Mouse (Mus musculus) monocyte, adult 5-6 weeks (primary cell): ENCODE data around the gene 4930579F01Rik. TPM values are rescaled to one million over a fixed set of nuclear protein-coding genes. Genes with fewer than 3 reads are reported as not detected.

ENCODE experiments used
- ATAC-seq: fragments of 153-309, 156-312 bp; replicated peaks from 2 replicates; pipeline ENCODE4 v1.8.0; 2017; ENCODE audit warnings: mild to moderate bottlenecking; ENCODE audit not compliant: low TSS enrichment, insufficient number of reproducible peaks, severe bottlenecking, poor library complexity, low FRiP score
- total RNA-seq: library from RNA; stranded (forward); fragments of 200-1000, 200-491, 200-594 nt; gene quantifications from 3 replicates; pipeline ENCODE4 v1.2.3, GENCODE M21; 2017

Gene 4930579F01Rik
- total RNA-seq, 1 experiment from 2014 or later, result not detected

DNA sequence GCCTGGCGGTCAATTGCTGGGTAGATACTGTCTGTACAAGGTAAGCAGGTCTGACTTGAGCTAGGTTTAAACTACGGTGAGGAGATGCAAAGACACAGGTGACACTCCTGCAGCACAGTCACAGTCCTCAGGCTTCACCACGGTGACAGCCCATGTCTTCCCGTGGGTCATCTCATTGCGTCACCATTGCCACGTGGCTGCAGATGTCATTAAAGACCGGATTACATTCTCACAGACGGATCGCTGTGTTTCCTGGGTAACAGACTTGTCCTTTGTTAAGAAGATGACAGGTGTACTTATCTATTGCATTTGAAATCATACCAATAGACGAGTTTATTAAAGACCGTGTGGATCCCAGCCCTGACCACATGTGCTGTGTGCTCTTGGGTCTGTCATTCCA is 27.5 kb upstream of the 4930579F01Rik start:
- ATAC-seq, result no peak

DNA sequence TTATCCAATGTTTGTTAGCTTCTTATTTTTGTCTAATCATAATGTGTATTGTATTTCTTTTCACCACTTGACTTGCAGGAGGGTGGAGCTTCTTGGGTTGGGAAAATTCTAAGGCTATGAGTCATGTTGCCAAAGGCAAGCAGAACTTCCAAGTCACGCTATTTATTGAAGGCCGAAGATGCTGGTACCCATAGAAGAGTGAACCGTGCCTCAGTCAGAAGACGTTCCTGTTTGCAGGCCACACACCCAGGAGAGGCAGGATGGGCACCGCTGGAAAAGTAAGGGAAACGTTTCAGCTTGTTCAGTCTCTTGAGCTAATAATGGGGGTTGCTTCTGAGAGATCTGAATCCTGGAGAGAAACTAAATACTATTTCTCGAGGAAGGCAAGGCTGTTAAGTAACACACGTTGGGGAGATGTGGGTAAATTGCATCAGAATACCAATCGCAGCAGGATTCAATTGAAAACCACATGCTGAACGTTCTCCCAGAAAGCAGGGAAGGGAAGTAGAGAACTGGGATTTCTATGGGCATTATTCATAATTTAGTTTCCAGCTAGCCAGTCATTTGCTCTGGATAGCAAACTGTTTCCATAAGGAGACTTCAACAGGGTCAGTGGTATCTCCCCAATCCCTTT is 24.1 kb upstream of the 4930579F01Rik start, which contains the start of gene Adh7:
Gene Adh7 (plus strand): TSS at position 130 of the 634 bp plus-strand sequence.
- ATAC-seq, result no peak

DNA sequence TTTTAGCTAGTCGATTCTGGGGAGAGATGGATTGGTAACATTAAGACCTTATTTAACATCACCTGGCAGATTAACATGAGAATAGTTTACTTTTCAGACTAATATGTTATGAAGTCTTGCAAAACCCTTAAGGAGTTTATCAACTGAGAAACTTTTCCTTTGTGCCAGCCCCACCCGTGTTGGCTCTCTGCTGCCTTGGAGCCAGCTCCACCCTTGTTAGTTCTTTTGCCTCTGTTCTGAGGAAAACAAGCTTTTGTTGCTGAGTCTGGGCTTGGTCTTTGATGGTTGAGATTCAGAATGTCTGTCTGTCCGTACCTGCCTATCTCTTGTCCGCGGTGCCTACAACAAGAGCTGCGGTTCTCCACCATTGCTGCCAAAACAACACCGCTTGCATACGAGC is 22.5 kb upstream of the 4930579F01Rik start:
- no peak for ATAC-seq

DNA sequence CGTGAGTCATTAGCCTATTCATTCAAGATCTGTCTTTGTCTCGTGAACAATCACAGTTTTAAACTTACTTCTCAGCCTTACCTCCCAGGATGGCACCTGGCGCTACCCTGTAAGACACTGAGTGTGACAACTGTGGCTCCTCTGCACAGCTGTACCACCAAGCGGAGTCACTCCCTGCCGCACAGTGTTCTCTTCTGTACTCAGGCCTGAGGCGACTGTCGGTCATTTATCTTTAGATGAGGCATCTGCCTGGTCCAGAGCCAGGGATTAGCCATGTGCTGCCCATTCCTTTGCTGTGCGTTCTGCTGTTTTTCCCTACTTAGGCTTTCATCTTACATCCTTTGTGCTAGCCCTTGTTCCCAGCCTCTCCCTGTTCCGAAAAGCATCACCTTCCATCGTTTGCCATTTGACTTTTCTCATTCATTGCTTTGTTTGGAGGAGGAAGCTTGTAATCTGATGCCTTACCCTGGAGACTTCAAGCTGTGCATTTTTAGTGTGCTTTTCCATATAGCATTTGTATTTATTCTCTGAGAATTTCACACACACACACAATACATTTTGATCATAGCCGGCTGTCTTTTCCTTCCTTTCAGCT is 21.9 kb upstream of the 4930579F01Rik start:
- ATAC-seq, result no peak

DNA sequence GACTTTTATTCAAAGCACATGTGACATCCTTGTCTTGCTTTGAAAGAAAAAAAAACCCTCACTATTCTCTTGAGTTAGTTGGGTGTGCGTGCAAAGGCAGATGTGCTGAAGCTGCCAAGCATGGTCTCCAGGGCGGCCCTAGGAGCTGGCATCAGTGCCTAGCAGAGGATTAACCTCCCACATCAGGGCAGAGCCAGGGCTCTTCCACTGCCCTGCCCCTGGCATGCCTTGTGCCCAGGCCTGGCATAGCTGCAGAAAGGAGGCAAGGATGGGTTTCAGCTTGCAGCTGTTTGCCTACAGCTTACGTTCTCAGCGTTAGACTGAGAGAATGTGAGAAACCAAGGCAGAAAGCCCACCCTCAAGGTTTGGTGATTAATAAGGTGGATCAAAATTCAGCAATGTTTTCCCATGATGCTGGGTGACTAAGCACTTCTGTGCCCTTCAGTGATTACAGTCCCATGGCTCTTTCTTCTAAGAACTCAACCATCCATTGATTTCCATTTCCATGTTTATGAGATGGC is 18.9 kb upstream of the 4930579F01Rik start:
- no peak for ATAC-seq

DNA sequence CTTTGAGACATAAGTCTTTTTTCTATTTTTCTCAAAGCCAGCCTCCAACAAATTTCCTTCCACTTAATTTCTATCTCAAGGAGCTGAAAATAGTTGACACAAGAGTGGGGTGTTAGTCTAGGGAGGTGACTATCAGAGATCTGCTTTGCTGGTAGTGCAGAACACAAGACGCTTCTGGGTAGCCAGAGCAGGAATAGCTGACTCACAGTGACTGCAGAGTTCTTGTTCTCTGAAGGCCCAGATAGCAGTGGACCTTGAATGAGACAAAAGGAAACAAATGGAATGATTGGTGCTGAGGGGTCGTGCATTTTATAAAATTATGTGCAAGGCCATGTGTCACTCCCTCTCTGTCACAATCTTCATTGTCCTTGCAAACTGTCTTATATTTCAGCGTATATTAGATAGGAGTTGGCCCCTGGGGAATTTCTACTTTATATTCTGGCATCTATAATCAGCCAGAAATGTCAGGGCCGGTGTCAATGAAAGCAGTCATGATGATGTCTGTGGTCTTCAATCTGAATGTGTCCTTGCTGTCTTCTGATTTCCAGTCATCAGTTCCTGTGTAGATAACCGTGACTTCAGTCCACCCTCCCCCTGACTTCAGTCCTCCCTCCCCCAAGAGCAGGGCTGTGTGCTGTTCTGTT is 16.9 kb upstream of the 4930579F01Rik start:
- ATAC-seq, result no peak

DNA sequence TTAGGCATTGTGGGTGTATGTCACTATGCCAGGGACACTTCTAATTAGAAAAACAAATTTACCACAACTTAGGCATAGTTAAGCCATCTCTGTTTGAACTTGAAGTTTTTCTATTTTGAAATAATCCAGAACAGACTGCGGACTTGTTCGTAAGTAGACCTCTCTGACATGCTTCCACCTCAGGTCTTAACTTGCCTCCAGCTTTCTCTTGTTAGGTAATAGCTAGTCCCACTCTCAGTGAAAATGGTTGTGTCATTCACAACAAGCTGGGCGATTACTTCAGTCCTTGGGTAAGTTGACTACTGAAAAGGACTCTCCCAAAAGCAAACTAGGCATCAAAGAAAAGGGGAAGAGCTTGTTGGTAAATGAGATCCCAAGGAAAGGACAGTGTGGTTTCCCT is 15.2 kb upstream of the 4930579F01Rik start:
- no peak for ATAC-seq

DNA sequence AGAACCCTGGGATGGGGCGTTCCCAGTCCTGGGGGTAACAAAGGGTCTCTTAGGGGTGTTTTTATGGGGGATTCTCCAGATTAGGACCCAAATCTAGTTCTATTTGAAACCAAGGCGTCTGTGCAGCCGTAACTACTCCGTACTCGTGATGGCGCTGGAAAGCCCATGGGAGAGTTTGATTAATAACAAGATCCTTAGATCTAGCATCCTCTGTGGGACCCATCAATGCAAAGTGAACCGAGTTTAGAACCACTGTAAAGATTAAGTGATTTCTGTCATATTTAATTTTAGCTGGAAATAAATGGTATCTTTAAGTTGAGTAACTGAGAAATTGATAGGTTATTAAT is 5.1 kb upstream of the 4930579F01Rik start:
- no peak for ATAC-seq

DNA sequence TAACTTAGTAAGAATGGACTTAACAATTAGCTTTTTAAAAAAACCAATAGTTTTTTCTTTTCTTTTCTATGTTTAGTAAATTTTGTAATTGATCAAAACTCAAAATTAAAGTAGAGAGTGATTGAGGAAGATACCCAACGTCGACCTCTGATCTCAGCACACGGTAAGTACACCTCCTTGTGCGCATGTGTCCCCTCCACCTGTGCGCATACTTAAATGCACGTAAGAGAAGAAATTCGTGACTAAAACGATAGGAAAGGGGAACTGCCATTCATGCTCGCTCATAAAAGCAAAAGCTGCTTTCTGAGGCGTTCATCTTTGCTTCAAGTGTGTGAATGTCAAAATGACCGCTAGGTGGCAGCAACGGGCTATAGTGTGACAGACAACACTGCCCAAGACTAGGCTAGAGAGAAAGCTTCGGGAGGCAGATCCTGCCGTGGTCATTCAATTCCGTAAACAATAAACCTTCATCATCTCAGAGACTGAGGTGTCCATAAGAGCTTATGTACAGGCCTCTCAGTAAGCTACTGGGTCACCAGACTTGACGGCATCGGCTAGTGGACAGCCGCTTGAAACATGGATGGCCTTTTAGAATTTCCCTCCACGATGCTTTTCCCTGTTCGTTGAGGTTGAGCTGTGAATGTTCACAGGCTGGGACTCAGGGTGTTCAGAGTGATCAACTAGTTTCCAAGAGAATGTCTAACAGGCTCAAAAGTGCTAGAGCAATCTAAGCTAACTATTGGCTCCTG is 4.5 kb upstream of the 4930579F01Rik start:
- ATAC-seq, result peak; percentile 40; the same call in 1 of the 2 replicates

DNA sequence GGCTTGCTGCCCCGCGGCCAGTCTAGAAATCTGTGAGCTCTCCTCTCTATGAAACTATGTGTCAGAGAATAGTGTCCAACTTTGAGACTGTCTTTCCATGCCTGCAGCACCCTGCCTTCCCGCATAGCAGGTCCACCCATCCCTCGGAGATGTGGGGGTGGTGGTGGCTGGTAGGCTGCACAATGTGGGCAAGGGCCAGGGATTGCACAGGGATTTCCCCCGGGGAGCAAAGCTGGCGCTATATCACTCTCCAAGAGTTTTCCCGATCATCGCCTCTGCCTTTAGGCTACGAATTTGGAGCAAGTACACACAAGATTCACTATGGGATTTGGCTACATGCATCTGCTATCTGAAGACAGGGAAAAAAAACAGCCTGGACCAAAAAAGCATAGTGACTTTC is 3.9 kb upstream of the 4930579F01Rik start:
- no peak for ATAC-seq

DNA sequence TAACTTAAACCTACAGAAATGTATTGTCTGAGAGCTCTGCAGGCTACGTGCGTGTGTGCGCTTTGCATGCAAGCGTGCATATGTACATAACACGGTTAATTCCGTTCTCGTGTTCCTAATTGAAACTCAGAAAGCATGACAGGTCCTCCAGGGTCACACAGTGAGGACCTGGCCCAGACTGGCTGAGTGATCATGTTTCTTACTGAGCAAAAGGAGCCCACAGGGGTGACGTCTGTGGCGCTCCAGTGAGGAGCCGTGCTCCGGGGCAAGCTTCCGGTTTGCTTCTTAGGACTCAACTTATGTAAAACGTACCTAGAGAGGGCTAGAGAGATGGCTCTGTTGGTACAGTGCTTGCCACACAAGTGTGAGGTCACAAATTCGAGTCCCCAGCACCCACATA is 3.5 kb upstream of the 4930579F01Rik start:
- ATAC-seq, result no peak

DNA sequence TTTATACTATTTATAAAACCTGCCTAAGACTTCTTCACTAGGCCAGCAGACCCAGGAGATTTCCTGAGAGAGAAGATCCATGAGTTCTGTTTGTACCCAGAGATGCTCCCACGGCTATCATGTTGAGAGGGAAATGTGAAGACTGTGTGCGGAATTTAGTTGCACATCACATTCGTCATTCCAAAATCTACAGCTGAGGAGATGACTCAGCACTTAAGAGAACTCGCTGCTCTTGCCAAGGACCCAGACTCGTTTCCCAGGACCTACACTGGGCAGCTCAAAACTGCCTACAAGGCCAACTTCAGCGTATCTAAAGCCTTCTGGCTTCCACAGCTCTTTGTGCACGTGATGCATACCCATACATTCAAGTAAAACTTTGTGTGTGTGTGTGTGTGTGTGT is 1.4 kb downstream of the 4930579F01Rik start:
- ATAC-seq, result no peak

DNA sequence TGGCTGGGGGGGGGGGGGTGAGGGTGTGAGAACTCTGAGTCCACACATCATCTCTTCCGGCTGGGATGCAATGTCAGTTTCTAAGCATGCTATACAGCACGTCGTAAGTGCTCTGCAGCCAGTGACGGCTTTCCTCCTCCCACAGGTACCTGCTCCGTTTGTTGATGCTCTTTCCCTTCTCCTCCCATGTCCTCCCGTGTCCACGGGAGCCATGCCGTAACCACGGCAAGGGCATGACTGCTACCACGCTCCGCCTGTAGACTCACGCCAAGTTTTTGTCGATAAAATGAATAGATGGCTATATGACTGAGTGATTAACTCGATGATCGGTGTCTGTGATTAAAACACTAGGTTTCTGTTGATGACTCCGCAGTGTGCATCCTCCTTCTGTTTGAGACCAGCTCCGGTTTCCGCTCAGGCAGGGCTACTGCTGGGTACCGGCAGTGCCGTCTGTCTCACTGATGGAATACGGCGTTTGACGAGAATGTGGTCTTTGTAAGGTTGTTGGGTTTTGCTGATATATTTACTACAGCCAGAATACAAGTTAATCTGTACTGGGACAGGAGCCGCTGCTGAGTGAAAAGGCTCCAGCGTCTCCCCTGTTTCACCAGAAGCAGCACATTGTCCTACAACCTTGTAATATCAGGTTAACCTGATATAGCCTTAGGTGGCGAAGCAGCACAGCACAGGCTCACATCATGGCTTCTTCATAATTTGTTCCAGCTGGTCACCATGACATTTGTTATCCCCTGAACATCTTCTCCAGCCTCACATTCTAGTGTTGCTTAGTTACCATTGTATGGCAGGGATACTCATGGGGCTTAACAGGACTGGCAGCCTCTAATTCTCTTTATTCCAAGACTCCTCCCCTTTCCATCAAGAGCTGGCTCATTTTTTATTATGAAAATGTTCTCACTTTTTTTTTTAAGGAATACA is 7.4 kb downstream of the 4930579F01Rik start:
- ATAC-seq, result 0 out of 2 replicates have a peak, but pooled peaks have one; percentile 40

DNA sequence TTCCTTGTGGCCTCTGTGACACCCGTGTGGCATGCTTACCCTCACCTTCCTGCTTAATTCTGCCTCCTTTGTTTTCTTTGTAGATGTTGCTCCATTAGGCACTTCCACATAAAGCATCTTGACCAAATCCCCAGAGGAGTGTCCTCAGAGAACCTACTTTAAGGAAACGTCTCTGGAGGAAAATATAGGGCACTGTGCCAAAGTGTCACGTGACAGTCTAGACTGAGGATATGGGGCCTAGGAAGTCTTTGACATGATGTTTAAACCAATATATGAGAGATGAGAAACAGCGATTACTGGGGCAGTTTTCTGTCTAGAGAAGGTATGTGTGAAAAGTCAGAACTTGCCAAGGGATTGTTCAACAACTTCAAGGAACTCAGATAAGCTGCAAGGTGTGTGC is 8.3 kb downstream of the 4930579F01Rik start:
- ATAC-seq, result no peak

DNA sequence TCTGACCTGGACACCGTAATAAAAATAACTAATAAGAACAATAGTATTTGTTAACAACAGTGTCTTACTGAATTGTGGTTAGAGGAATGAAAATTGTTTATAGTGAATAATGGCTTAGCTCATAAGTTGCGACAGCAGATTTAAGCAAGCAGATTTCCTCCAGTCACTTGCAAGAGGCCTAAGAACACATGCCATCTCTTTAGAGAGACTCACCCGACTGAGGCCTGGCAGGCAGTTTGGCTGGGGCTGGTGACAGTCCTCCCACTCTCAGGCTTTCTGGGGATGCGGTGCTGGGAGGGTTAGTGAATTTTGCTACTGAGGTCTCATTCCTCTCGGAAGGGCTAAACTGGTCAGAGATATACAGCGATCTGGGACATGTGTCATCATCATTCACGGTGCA is 10.3 kb downstream of the 4930579F01Rik start:
- ATAC-seq, result no peak

DNA sequence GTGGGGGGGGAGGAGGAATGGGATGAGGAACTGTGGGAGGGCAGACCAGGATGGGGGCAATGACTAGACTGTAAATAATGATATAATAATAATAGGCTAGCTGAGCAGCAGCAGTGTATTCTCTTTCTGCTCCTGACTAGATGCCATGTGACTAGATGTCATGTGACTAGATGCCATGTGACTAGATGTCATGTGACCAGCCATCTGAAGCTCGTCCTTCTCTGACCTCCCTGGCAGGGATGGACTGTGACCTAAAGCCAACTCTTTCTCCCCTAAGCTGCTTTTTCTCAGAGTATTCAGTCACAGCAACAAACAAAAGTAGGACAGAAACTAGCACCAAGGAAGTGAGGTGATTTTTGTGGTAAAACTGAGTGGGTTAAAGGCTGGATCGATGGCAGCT is 11.6 kb downstream of the 4930579F01Rik start:
- ATAC-seq, result no peak

DNA sequence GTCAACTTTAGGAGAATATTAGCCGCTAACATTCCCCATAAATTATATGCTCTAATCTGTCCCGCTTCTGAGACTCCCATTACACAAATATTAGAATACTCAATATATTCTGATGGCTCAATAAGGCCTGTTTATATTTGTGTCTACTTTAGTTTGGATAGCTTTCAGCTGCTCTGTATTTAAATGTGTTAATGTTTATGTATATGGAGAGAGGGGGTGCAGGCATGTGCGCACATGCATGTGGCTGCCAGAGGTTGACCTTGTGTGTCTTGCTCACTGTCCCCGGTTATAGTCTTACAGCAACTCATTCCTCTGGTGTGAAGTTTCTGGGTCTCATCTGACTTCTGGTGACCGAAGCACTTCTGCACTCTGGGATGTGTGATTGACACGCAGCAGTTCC is 18.1 kb downstream of the 4930579F01Rik start:
- no peak for ATAC-seq

DNA sequence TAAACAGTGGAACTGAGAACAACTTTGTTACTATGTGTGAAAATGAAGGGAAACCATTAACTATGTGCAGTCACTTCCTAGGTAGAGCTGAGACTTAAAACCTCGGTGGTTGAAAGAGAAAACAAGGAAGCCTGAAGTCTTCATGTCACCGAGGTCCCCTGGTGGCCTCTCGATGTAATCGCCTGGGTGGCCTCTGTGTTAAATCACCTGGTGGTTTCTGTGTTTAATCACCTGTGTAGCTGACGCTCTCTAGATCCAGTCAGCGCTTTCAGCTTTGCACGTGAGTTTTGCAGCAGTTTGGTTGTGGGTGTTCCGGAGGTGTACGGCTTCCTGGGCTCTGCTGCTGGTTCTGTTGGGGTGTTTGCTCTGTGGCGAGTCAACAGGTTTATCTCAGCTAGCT is 20.3 kb downstream of the 4930579F01Rik start:
- ATAC-seq, result no peak
